Mouse (Mus musculus) midbrain, postnatal 0 days (tissue): Measurements from ENCODE around the gene Rps21. TPM values are rescaled to one million over a fixed set of nuclear protein-coding genes. Genes with fewer than 3 reads are reported as not detected.

Source experiments
- ATAC-seq: fragments of 200-750 bp; cut with Nextera tagmentation; 2 replicates; pipeline ENCODE4 v1.8.0; 2017; ENCODE audit warnings: moderate number of reproducible peaks, mild to moderate bottlenecking, moderate TSS enrichment, moderate library complexity; ENCODE audit not compliant: low FRiP score
- DNase-seq: peaks from one replicate; pipeline ENCODE4 v3.0.0-alpha.2; 2015; ENCODE audit warnings: low spot score
- H3K27ac ChIP-seq: fragments of 300-500 bp; sonication (generic); 2 replicates; pipeline ENCODE4 v1.5.1; 2014; ENCODE audit warnings: low read depth, mild to moderate bottlenecking, low read length, mixed read lengths
- H3K27me3 ChIP-seq: fragments of 300-500 bp; sonication (generic); 2 replicates; pipeline ENCODE4 v1.6.1; 2014; ENCODE audit warnings: low read length, control low read depth, mixed read lengths; ENCODE audit not compliant: insufficient read depth
- H3K36me3 ChIP-seq: fragments of 300-500 bp; sonication (generic); 2 replicates; pipeline ENCODE4 v1.6.1; 2014; ENCODE audit warnings: low read length, control low read depth, mixed read lengths; ENCODE audit not compliant: insufficient read depth
- H3K4me1 ChIP-seq: fragments of 300-500 bp; sonication (generic); 2 replicates; pipeline ENCODE4 v1.6.1; 2014; ENCODE audit warnings: mild to moderate bottlenecking, control low read depth, antibody characterized with exemption, low read length, mixed read lengths; ENCODE audit not compliant: insufficient read depth
- H3K4me2 ChIP-seq: fragments of 300-500 bp; sonication (generic); 2 replicates; pipeline ENCODE4 v1.6.1; 2014; ENCODE audit warnings: low read depth, mild to moderate bottlenecking, low read length, mixed read lengths; ENCODE audit not compliant: poor library complexity, severe bottlenecking
- H3K4me3 ChIP-seq: fragments of 300-500 bp; sonication (generic); 2 replicates; pipeline ENCODE4 v1.5.1; 2014; ENCODE audit warnings: low read depth, mild to moderate bottlenecking, low read length, moderate library complexity
- H3K9ac ChIP-seq: fragments of 300-500 bp; sonication (generic); replicated peaks from 2 replicates; pipeline ENCODE4 v1.6.1; 2014; ENCODE audit warnings: mild to moderate bottlenecking, low read length, moderate library complexity, mixed read lengths; ENCODE audit not compliant: poor library complexity, severe bottlenecking
- H3K9me3 ChIP-seq: fragments of 300-500 bp; sonication (generic); 2 replicates; pipeline ENCODE4 v1.6.1; 2016; ENCODE audit warnings: low read length, control low read depth
- CTCF ChIP-seq: IDR thresholded peaks from 2 replicates; pipeline ENCODE4 v1.5.1; 2016; ENCODE audit warnings: antibody characterized with exemption, mild to moderate bottlenecking
- WGBS: fragments of 180-500 bp; shearing (Covaris S2); extraction: QIAGEN DNeasy Blood & Tissue Kit; methylation state at CpG from one replicate; pipeline ENCODE4 v1.1.7; 2014; 5-methylcytosine and 5-hydroxymethylcytosine counted together
- polyA plus RNA-seq: library from polyadenylated mRNA; unstranded; fragments of >200 nt; fragmentation: Nextera tagmentation; extraction: Ambion mirVana; gene quantifications from 2 replicates; pipeline ENCODE4 v1.2.1, GENCODE M21; 2015
- total RNA-seq: library from RNA; depleted of rRNA; stranded (reverse); fragments of >200 nt; gene quantifications from 2 replicates; pipeline ENCODE4 v1.2.3, GENCODE M21; 2014

The Rps21 gene
- total and polyA plus RNA-seq, 2 experiments from 2014 or later, result 422 to 749 TPM

- no peak overlapping the region for H3K4me3 ChIP-seq
- DNase-seq, result no peak
- H3K36me3 ChIP-seq, result no peaks in the 10 kb centered on the region
- H3K9ac ChIP-seq, result no peak overlapping the region
- no peak for ATAC-seq
- WGBS, result 83% methylated on average over 9 of the region's 9 CpGs
- peaks cover 18% of the 10 kb centered on the region; the same call in 1 of the 2 replicates for H3K27me3 ChIP-seq
- no peak overlapping the region for H3K27ac ChIP-seq
- no peak for TF ChIP-seq CTCF
- H3K4me2 ChIP-seq, result no peak overlapping the region
- H3K4me1 ChIP-seq, result no peaks in the 10 kb centered on the region
- H3K9me3 ChIP-seq, result no peaks in the 10 kb centered on the region
Measured at GRCm38 (mm10) chr2:180220165-180220564, 37.0 kb upstream of the Rps21 start.

- 92% methylated on average over 9 of the region's 9 CpGs for WGBS
- TF ChIP-seq CTCF, result no peak
- Histone ChIP-seq H3K9ac (no peak overlapping the region), H3K36me3 (no peaks in the 10 kb centered on the region), H3K27me3 (peaks cover 18% of the 10 kb centered on the region; the same call in 1 of the 2 replicates), H3K9me3 (no peaks in the 10 kb centered on the region), H3K4me1 (no peaks in the 10 kb centered on the region), H3K4me2 (no peak overlapping the region), H3K4me3 (no peak overlapping the region), H3K27ac (no peak overlapping the region)
- ATAC-seq, result no peak
- no peak for DNase-seq
Measured at GRCm38 (mm10) chr2:180221051-180221450, 36.1 kb upstream of the Rps21 start.

GRCm38 (mm10) chr2:180222250-180222649 is 34.9 kb upstream of the Rps21 start:
- ATAC-seq (0 out of 2 replicates have a peak, but pooled peaks have one; percentile 42), DNase-seq (no peak)
- WGBS, result 15% methylated on average over 6 of the region's 6 CpGs

GRCm38 (mm10) chr2:180224647-180225043 is 32.5 kb upstream of the Rps21 start:
- no peaks in the 10 kb centered on the region for H3K9me3 ChIP-seq
- WGBS, result 5% methylated on average over 11 of the region's 13 CpGs
- ATAC-seq (no peak), DNase-seq (no peak)
- no peaks in the 10 kb centered on the region for H3K4me1 ChIP-seq
- no peak for TF ChIP-seq CTCF
- no peak overlapping the region for H3K9ac ChIP-seq
- peak overlapping the region; percentile 59; the same call in 1 of the 2 replicates for H3K4me3 ChIP-seq
- H3K27me3 ChIP-seq, result peaks cover 23% of the 10 kb centered on the region; the same call in 1 of the 2 replicates
- no peak overlapping the region for H3K27ac ChIP-seq
- H3K4me2 ChIP-seq, result peak overlapping the region; percentile 99
- H3K36me3 ChIP-seq, result no peaks in the 10 kb centered on the region

More at GRCm38 (mm10) chr2:180222250-180222649, 34.9 kb upstream of the Rps21 start:
- Histone ChIP-seq H3K4me2 (no peak overlapping the region), H3K4me1 (no peaks in the 10 kb centered on the region), H3K4me3 (no peak overlapping the region), H3K27me3 (peaks cover 18% of the 10 kb centered on the region; the same call in 1 of the 2 replicates), H3K9ac (no peak overlapping the region), H3K9me3 (no peaks in the 10 kb centered on the region), H3K36me3 (no peaks in the 10 kb centered on the region), H3K27ac (no peak overlapping the region)
- TF ChIP-seq CTCF, result peak; percentile 28; the same call in 1 of the 2 replicates

- TF ChIP-seq CTCF, result no peak
- Histone ChIP-seq H3K9ac (peak overlapping the region; percentile 59), H3K4me1 (no peaks in the 10 kb centered on the region), H3K27me3 (peaks cover 23% of the 10 kb centered on the region; the same call in 1 of the 2 replicates), H3K4me2 (peak overlapping the region; percentile 99), H3K4me3 (peak overlapping the region; percentile 59), H3K27ac (no peak overlapping the region), H3K9me3 (no peaks in the 10 kb centered on the region), H3K36me3 (no peaks in the 10 kb centered on the region)
- WGBS, result 1% methylated on average over 55 of the region's 55 CpGs
- ATAC-seq, result peak; percentile 41; the same call in 1 of the 2 replicates
- DNase-seq, result no peak
Measured at GRCm38 (mm10) chr2:180225044-180225761, 32.0 kb upstream of the Rps21 start.

- Histone ChIP-seq H3K9ac (peak within 1 kb of the TSS; percentile 59), H3K27me3 (peaks cover 23% of the 10 kb centered on the region; the same call in 1 of the 2 replicates), H3K36me3 (no peaks in the 10 kb centered on the region), H3K27ac (no peak within 1 kb of the TSS), H3K4me1 (no peaks in the 10 kb centered on the region), H3K4me2 (peak within 1 kb of the TSS; percentile 99), H3K4me3 (peak within 1 kb of the TSS; percentile 59), H3K9me3 (no peaks in the 10 kb centered on the region)
- DNase-seq (peak; percentile 38), ATAC-seq (peak; percentile 45; the same call in 1 of the 2 replicates)
- no peak for TF ChIP-seq CTCF
- WGBS, result 2% methylated on average over 34 of the region's 37 CpGs
Measured at GRCm38 (mm10) chr2:180225762-180226378, 31.3 kb upstream of the Rps21 start, which contains the start of gene Lama5. Lama5 (minus strand) TSS chr2:180225859.
